Mouse (Mus musculus) myocyte (in vitro differentiated cells): ENCODE data around the gene Map3k19. TPM values are rescaled to one million over a fixed set of nuclear protein-coding genes. Genes with fewer than 3 reads are reported as not detected.

Experiments used
- H3K27me3 ChIP-seq: one replicate; pipeline ENCODE4 v1.6.1; 2011; ENCODE audit not compliant: control insufficient read depth, insufficient read depth, insufficient read length
- H3K36me3 ChIP-seq: one replicate; pipeline ENCODE4 v1.6.1; 2011; ENCODE audit not compliant: control insufficient read depth, insufficient read depth
- H3K4me2 ChIP-seq: one replicate; pipeline ENCODE4 v1.6.1; 2011; ENCODE audit warnings: low read depth, control low read depth
- H3K4me3 ChIP-seq: one replicate; pipeline ENCODE4 v1.5.1; 2011; ENCODE audit warnings: mild to moderate bottlenecking, control low read depth, moderate library complexity
- H3K79me2 ChIP-seq: one replicate; pipeline ENCODE4 v1.6.1; 2011; ENCODE audit not compliant: control insufficient read depth, insufficient read depth
- H3ac ChIP-seq: one replicate; pipeline ENCODE4 v1.6.1; 2011; ENCODE audit not compliant: control insufficient read depth, insufficient read length
- CEBPB ChIP-seq: IDR thresholded peaks from 2 replicates; pipeline ENCODE4 v1.6.1; 2011; ENCODE audit warnings: mild to moderate bottlenecking, moderate library complexity; ENCODE audit not compliant: poor library complexity, insufficient read depth, severe bottlenecking
- E2F4 ChIP-seq: IDR thresholded peaks from one replicate; pipeline ENCODE4 v1.6.1; 2011; ENCODE audit warnings: mild to moderate bottlenecking, control low read depth, moderate library complexity; ENCODE audit not compliant: insufficient read depth
- MAX ChIP-seq: IDR thresholded peaks from one replicate; pipeline ENCODE4 v1.6.1; 2011; ENCODE audit warnings: low read depth, mild to moderate bottlenecking, control low read depth
- MYOD1 ChIP-seq, 3 experiments: IDR thresholded peaks; one replicate each; pipeline ENCODE4 v1.6.1; 2011; ENCODE audit warnings: control low read depth in 2 of 3, low read depth in 2 of 3, mild to moderate bottlenecking in 2 of 3, moderate library complexity in 1 of 3; ENCODE audit not compliant: insufficient read length in 2 of 3, control insufficient read depth in 1 of 3
- MYOG ChIP-seq, 3 experiments: IDR thresholded peaks; one replicate each; pipeline ENCODE4 v1.6.1; 2011; ENCODE audit warnings: control low read depth in 2 of 3, low read depth in 2 of 3, mild to moderate bottlenecking in 2 of 3; ENCODE audit not compliant: insufficient read length in 2 of 3, control insufficient read depth in 1 of 3, insufficient read depth in 1 of 3
- POLR2A ChIP-seq: IDR thresholded peaks from one replicate; pipeline ENCODE4 v1.6.1; 2011; ENCODE audit warnings: low read depth, mild to moderate bottlenecking, control low read depth, moderate library complexity; ENCODE audit not compliant: insufficient read length
- POLR2AphosphoS2 ChIP-seq: IDR thresholded peaks from one replicate; pipeline ENCODE4 v1.6.1; 2011; ENCODE audit warnings: low read depth, control low read depth; ENCODE audit not compliant: insufficient read length
- REST ChIP-seq: IDR thresholded peaks from one replicate; pipeline ENCODE4 v1.6.1; 2011; ENCODE audit warnings: mild to moderate bottlenecking, control low read depth, moderate library complexity; ENCODE audit not compliant: insufficient read depth, insufficient read length
- SRF ChIP-seq: IDR thresholded peaks from one replicate; pipeline ENCODE4 v1.6.1; 2011; ENCODE audit warnings: low read depth; ENCODE audit not compliant: control insufficient read depth, insufficient read length
- TCF12 ChIP-seq: IDR thresholded peaks from one replicate; pipeline ENCODE4 v1.6.1; 2011; ENCODE audit warnings: mild to moderate bottlenecking, control low read depth; ENCODE audit not compliant: poor library complexity, insufficient read depth, severe bottlenecking
- TCF3 ChIP-seq: IDR thresholded peaks from one replicate; pipeline ENCODE4 v1.6.1; 2011; ENCODE audit warnings: low read depth, control low read depth; ENCODE audit not compliant: insufficient read length
- USF1 ChIP-seq: IDR thresholded peaks from one replicate; pipeline ENCODE4 v1.6.1; 2011; ENCODE audit warnings: low read depth, mild to moderate bottlenecking, control low read depth, moderate library complexity
- polyA plus RNA-seq: library from polyadenylated mRNA; unstranded; fragments of >200 nt; fragmentation: generic; extraction: Trizol; gene quantifications from one replicate; pipeline ENCODE4 v1.2.1, GENCODE M21; 2012; ENCODE audit warnings: missing spikeins

Gene Map3k19
- polyA plus RNA-seq, 1 experiment = 0.18 TPM

GRCm38 (mm10) chr1:127861900-127862299, 7.1 kb upstream of the Map3k19 start:
- no peak overlapping the region for H3ac ChIP-seq
- no peak overlapping the region for H3K4me2 ChIP-seq
- TF ChIP-seq E2F4 (no peak), MYOG (IDR thresholded peaks at IDR 0.05; ENCODE audit: control insufficient read depth in 1 of 3, insufficient read depth in 1 of 3, insufficient read length in 2 of 3, low read depth in 2 of 3) (no peak), POLR2A (no peak), REST (no peak), MAX (no peak), USF1 (no peak), SRF (no peak), POLR2AphosphoS2 (no peak), TCF12 (no peak), MYOD1 (IDR thresholded peaks at IDR 0.05; ENCODE audit: control insufficient read depth in 1 of 3, insufficient read length in 2 of 3, low read depth in 2 of 3) (no peak), TCF3 (no peak), CEBPB (no peak)
- H3K36me3 ChIP-seq = no peaks in the 10 kb centered on the region
- H3K4me3 ChIP-seq = no peak overlapping the region
- H3K79me2 ChIP-seq = no peaks in the 10 kb centered on the region
- no peaks in the 10 kb centered on the region for H3K27me3 ChIP-seq

DNA sequence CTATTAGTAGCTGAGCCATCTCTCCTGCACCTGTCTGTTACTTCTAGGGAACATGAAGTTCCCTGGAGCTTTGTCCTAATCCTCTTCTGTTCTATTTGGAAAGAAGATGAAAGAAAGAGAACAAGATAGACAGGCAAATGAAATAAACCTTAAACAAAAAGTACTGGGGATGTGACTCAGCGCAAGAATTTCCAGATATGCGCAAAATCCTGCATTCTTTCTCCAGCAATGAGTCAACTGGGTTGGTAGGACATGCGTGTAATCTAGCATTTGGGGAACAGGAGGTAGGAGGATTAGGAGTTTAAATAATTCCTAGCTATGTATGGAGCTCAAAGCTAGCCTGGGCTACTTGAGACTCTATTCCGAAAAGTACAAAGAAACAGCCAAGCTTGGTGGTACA, 5.7 kb upstream of the Map3k19 start:
- Histone ChIP-seq H3K4me2 (peak overlapping the region; percentile 53), H3K27me3 (no peaks in the 10 kb centered on the region), H3K36me3 (no peaks in the 10 kb centered on the region), H3K79me2 (no peaks in the 10 kb centered on the region), H3K4me3 (no peak overlapping the region), H3ac (no peak overlapping the region)
- TF ChIP-seq TCF3 = no peak

- peak overlapping the region; percentile 53 for H3K4me2 ChIP-seq
- no peaks in the 10 kb centered on the region for H3K36me3 ChIP-seq
- no peaks in the 10 kb centered on the region for H3K79me2 ChIP-seq
- no peak overlapping the region for H3K4me3 ChIP-seq
- no peak overlapping the region for H3ac ChIP-seq
- H3K27me3 ChIP-seq = no peaks in the 10 kb centered on the region
- TF ChIP-seq E2F4 (no peak), USF1 (peak; percentile 20), MYOD1 (IDR thresholded peaks at IDR 0.05; ENCODE audit: control insufficient read depth in 1 of 3, insufficient read length in 2 of 3, low read depth in 2 of 3) (peak in 2 of 3 experiments; percentile 41 to 48)
Measured at GRCm38 (mm10) chr1:127859799-127860400, 5.1 kb upstream of the Map3k19 start.

DNA sequence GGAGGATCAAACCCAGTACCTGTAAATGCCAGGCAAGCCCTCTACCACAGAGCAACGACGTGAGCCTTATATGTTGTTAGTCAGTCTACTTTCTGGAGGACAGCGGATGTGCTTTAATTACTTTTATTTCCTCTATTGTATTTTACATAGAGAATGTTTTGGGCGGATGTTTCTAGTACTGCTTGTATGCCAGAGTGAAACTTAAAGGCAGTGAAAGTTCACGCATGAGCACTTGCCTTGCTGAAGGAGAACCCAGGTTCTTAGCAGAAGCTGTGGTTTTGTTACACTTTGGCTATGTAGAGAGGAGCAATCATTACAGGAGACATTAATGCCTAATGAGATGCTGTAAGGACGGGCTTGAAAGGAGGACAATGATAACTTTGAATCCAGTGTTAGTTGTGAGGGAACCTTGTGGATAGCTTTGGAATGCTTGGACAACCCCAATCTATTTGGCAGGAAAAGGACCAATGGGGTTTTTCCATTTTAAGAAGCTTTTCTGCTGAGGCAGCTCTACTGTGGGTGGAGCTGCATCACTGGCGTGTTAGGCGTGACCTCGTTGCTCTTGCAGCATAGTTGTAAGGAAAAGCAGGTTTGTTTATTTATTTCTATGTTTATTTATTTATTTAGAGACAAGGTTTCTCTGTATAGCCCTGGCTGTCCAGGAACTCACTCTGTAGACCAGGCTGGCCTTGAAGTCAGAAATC, 4.3 kb upstream of the Map3k19 start:
- no peaks in the 10 kb centered on the region for H3K27me3 ChIP-seq
- no peaks in the 10 kb centered on the region for H3K79me2 ChIP-seq
- no peak overlapping the region for H3K4me2 ChIP-seq
- H3K4me3 ChIP-seq = no peak overlapping the region
- H3ac ChIP-seq = no peak overlapping the region
- TF ChIP-seq SRF (no peak), MYOG (IDR thresholded peaks at IDR 0.05; ENCODE audit: control insufficient read depth in 1 of 3, insufficient read depth in 1 of 3, insufficient read length in 2 of 3, low read depth in 2 of 3) (no peak), USF1 (no peak), POLR2AphosphoS2 (no peak), E2F4 (no peak), POLR2A (no peak), TCF3 (no peak), TCF12 (no peak), MAX (no peak), MYOD1 (IDR thresholded peaks at IDR 0.05; ENCODE audit: control insufficient read depth in 1 of 3, insufficient read length in 2 of 3, low read depth in 2 of 3) (no peak), CEBPB (no peak), REST (no peak)
- no peaks in the 10 kb centered on the region for H3K36me3 ChIP-seq

DNA sequence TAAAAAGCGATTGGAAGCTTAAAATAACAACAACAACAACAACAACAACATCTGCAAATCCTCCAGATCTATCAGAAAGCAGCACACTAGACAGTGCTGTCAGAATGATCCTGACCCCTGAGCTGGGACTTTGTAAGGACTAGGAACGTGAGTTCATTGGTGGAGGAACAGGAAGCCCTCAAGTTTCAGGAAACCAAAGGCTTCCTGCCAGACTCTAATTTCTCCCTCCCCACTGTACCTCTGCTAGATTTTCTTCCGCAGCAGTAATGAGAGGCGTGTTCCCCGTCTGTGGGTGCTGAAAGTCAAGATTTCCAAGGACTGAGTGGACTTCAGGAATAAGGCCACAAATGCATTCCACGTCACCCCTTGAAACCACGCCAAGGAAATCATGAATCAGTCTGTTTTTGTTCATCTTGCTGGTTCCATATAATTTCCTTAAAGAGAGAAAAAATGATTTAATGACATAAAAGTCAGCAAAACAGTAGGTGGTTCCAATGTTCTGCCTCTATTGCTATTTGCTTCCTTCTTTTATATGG, 4.7 kb downstream of the Map3k19 start:
- Histone ChIP-seq H3K4me2 (peak overlapping the region; percentile 10), H3K27me3 (no peaks in the 10 kb centered on the region), H3K4me3 (no peak overlapping the region), H3K79me2 (no peaks in the 10 kb centered on the region), H3K36me3 (no peaks in the 10 kb centered on the region), H3ac (no peak overlapping the region)
- no peak for TF ChIP-seq TCF12
- TF ChIP-seq MYOD1 (IDR thresholded peaks at IDR 0.05; ENCODE audit: control insufficient read depth in 1 of 3, insufficient read length in 2 of 3, low read depth in 2 of 3) = no peak
- TF ChIP-seq TCF3 = no peak
- TF ChIP-seq MAX = no peak
- TF ChIP-seq REST = no peak
- no peak for TF ChIP-seq E2F4
- no peak for TF ChIP-seq POLR2A
- no peak for TF ChIP-seq SRF
- no peak for TF ChIP-seq USF1
- TF ChIP-seq MYOG (IDR thresholded peaks at IDR 0.05; ENCODE audit: control insufficient read depth in 1 of 3, insufficient read depth in 1 of 3, insufficient read length in 2 of 3, low read depth in 2 of 3) = no peak
- TF ChIP-seq CEBPB = no peak
- no peak for TF ChIP-seq POLR2AphosphoS2
